In genomic region chr11:84305474-84305873, GRCm38 (mm10) we compare ENCODE assay signal across 26 mouse cellular contexts.
"Had no signal": no experiment of that assay in that cellular context is flagged by ENCODE, and none has a peak within 500 bp of the region (broad histone marks: within the 10 kb centered on the region; RNA-seq: fewer than 3 reads in every experiment).

No protein-coding gene starts in this region.

- DNase-seq: forebrain, postnatal 0 days; gastrocnemius, postnatal 14 days; gastrocnemius, postnatal 36 days; heart, adult 11 months; heart, adult 2 months; heart, postnatal 14 days; heart, postnatal 36 days; kidney, adult 11 months; kidney, adult 2 months; kidney, adult 9 months; kidney, postnatal 14 days; kidney, postnatal 36 days; layer of hippocampus, adult 9-11 months; layer of hippocampus, postnatal 36 days; left cerebral cortex, postnatal 4 days had no signal

- H3K27ac ChIP-seq: heart, adult 2 months; heart, embryonic 13.5 days; heart, embryonic 15.5 days; hindbrain, embryonic 12.5 days; hindbrain, embryonic 15.5 days; hindbrain, postnatal 0 days; kidney, embryonic 15.5 days; kidney, postnatal 0 days; limb, embryonic 13.5 days; limb, embryonic 15.5 days had no signal

- H3K9me3 ChIP-seq: heart, embryonic 13.5 days; heart, embryonic 15.5 days; hindbrain, embryonic 12.5 days; hindbrain, embryonic 15.5 days; kidney, embryonic 15.5 days; limb, embryonic 13.5 days; limb, embryonic 15.5 days had no signal

- ATAC-seq: forebrain, postnatal 0 days; hindbrain, postnatal 0 days; intestine, embryonic 16.5 days had no signal

- H3K4me3 ChIP-seq: heart, adult 2 months; heart, embryonic 13.5 days; heart, embryonic 15.5 days; hindbrain, embryonic 12.5 days; hindbrain, embryonic 15.5 days; kidney, embryonic 15.5 days; limb, embryonic 13.5 days; limb, embryonic 15.5 days had no signal

- H3K4me2 ChIP-seq: heart, embryonic 11.5 days; heart, embryonic 13.5 days; heart, embryonic 15.5 days; hindbrain, embryonic 12.5 days; hindbrain, embryonic 15.5 days; kidney, embryonic 15.5 days; limb, embryonic 13.5 days; limb, embryonic 15.5 days had no signal

- H3K9ac ChIP-seq: forebrain, postnatal 0 days; heart, embryonic 13.5 days; heart, embryonic 15.5 days; hindbrain, embryonic 12.5 days; hindbrain, embryonic 15.5 days; kidney, embryonic 15.5 days; limb, embryonic 13.5 days; limb, embryonic 15.5 days had no signal

- H3K4me1 ChIP-seq: heart, embryonic 13.5 days; heart, embryonic 15.5 days; hindbrain, embryonic 12.5 days; hindbrain, embryonic 15.5 days; kidney, embryonic 15.5 days; limb, embryonic 13.5 days; limb, embryonic 15.5 days had no signal

- H3K27me3 ChIP-seq: heart, embryonic 13.5 days; heart, embryonic 15.5 days; hindbrain, embryonic 12.5 days; hindbrain, embryonic 15.5 days; kidney, embryonic 15.5 days; limb, embryonic 13.5 days; limb, embryonic 15.5 days had no signal
